Mouse (Mus musculus) c-Kit-positive CD71-positive TER-119-positive erythroid progenitor cells, embryonic 14.5 days (primary cell): Measurements from ENCODE around the gene Ndrg3.
A peak's percentile ranks its signal among the peaks of the same experiment; 100 is the strongest.
"Not testable (repeated sequence)": the region's sequence is repeated elsewhere in the genome, so short reads cannot be mapped to it uniquely, and the experiment has no call there.

Experiments
- DNase-seq: peaks from one replicate; pipeline ENCODE4 v3.0.0-alpha.2; 2013; ENCODE audit warnings: low spot score

Ndrg3 gene

GRCm38 (mm10) chr2:156901883-156902282 lies 90.0 kb downstream of the Ndrg3 start:
- DNase-seq: no peak

- no peak for DNase-seq
Observed at GRCm38 (mm10) chr2:156901344-156901743, 90.5 kb downstream of the Ndrg3 start.

- no peak for DNase-seq
Observed at GRCm38 (mm10) chr2:156899184-156899583, 92.7 kb downstream of the Ndrg3 start.

- no peak for DNase-seq
Observed at GRCm38 (mm10) chr2:156898374-156898773, 93.5 kb downstream of the Ndrg3 start.

- no peak for DNase-seq
Observed at GRCm38 (mm10) chr2:156897034-156897433, 94.8 kb downstream of the Ndrg3 start.

GRCm38 (mm10) chr2:156896384-156896914 lies 95.4 kb downstream of the Ndrg3 start:
- DNase-seq: no peak

- no peak for DNase-seq
Observed at GRCm38 (mm10) chr2:156894496-156895265, 97.2 kb downstream of the Ndrg3 start.

- DNase-seq: no peak
Observed at GRCm38 (mm10) chr2:156892821-156893220, 99.0 kb downstream of the Ndrg3 start.

GRCm38 (mm10) chr2:156892240-156892639 lies 99.6 kb downstream of the Ndrg3 start:
- DNase-seq: no peak

- no peak for DNase-seq
Observed at GRCm38 (mm10) chr2:156888490-156888889, 103.4 kb downstream of the Ndrg3 start.

- no peak for DNase-seq
Observed at GRCm38 (mm10) chr2:156887017-156887416, 104.8 kb downstream of the Ndrg3 start, which contains the start of gene Sla2. Gene Sla2, minus strand, starts transcription at chr2:156887192.

- DNase-seq: no peak
Observed at GRCm38 (mm10) chr2:156886084-156886631, 105.7 kb downstream of the Ndrg3 start.

GRCm38 (mm10) chr2:156885666-156886065 lies 106.2 kb downstream of the Ndrg3 start:
- not testable (repeated sequence) for DNase-seq

- DNase-seq: no peak
Observed at GRCm38 (mm10) chr2:156884396-156885211, 107.3 kb downstream of the Ndrg3 start.

GRCm38 (mm10) chr2:156882431-156883001 lies 109.3 kb downstream of the Ndrg3 start:
- peak; percentile 79 for DNase-seq

- no peak for DNase-seq
Observed at GRCm38 (mm10) chr2:156879541-156879940, 112.3 kb downstream of the Ndrg3 start.

- DNase-seq: no peak
Observed at GRCm38 (mm10) chr2:156877726-156878125, 114.1 kb downstream of the Ndrg3 start.
